Mouse (Mus musculus) liver, adult 2 months (tissue): ENCODE measurements around the gene Extl2. TPM values are rescaled to one million over a fixed set of nuclear protein-coding genes. Genes with fewer than 3 reads are reported as not detected.

Experiments used
- DNase-seq: peaks from one replicate; pipeline ENCODE4 v3.0.0-alpha.2; 2011; ENCODE audit warnings: low read depth, low spot score; ENCODE audit errors: extremely low read depth
- H3K27ac ChIP-seq: fragments of 200-500 bp; replicated peaks from 2 replicates; pipeline ENCODE4 v1.5.1; 2012; ENCODE audit warnings: low read depth, mild to moderate bottlenecking, control low read depth, inconsistent platforms, low read length; ENCODE audit not compliant: insufficient read depth
- H3K27me3 ChIP-seq: fragments of 200-500 bp; 2 replicates; pipeline ENCODE4 v1.6.1; 2012; ENCODE audit warnings: mild to moderate bottlenecking, moderate library complexity, low read length, inconsistent platforms; ENCODE audit not compliant: control insufficient read depth, insufficient read depth
- H3K36me3 ChIP-seq: fragments of 200-500 bp; 2 replicates; pipeline ENCODE4 v1.6.1; 2012; ENCODE audit warnings: low read length, inconsistent platforms; ENCODE audit not compliant: control insufficient read depth, insufficient read depth
- H3K4me1 ChIP-seq: fragments of 200-500 bp; 2 replicates; pipeline ENCODE4 v1.6.1; 2011; ENCODE audit warnings: low read length; ENCODE audit not compliant: control insufficient read depth, insufficient read depth
- H3K4me3 ChIP-seq: fragments of 200-500 bp; 2 replicates; pipeline ENCODE4 v1.5.1; 2011; ENCODE audit warnings: low read depth, mild to moderate bottlenecking, control low read depth, low read length, moderate library complexity; ENCODE audit not compliant: insufficient read depth
- H3K79me2 ChIP-seq: fragments of 200-500 bp; 2 replicates; pipeline ENCODE4 v1.6.1; 2012; ENCODE audit warnings: inconsistent platforms, mild to moderate bottlenecking, low read length, moderate library complexity; ENCODE audit not compliant: control insufficient read depth, insufficient read depth
- H3K9ac ChIP-seq: fragments of 200-500 bp; 2 replicates; pipeline ENCODE4 v1.6.1; 2012; ENCODE audit warnings: low read depth, mild to moderate bottlenecking, control low read depth, inconsistent platforms, low read length
- CTCF ChIP-seq: fragments of 200-500 bp; IDR thresholded peaks from 2 replicates; pipeline ENCODE4 v1.5.1; 2011; ENCODE audit warnings: low read depth, low read length, control low read depth
- POLR2A ChIP-seq: fragments of 200-500 bp; IDR thresholded peaks from 2 replicates; pipeline ENCODE4 v1.6.1; 2011; ENCODE audit warnings: low read length, control low read depth; ENCODE audit not compliant: insufficient read depth; ENCODE audit errors: extremely low read depth
- WGBS: fragments of 180-500 bp; shearing (Covaris S2); methylation state at CpG from one replicate; pipeline ENCODE4 v1.1.7; 2018; 5-methylcytosine and 5-hydroxymethylcytosine counted together
- polyA plus RNA-seq: library from polyadenylated mRNA; depleted of rRNA; stranded (reverse); fragments of >200 nt; gene quantifications from 2 replicates; pipeline ENCODE4 v1.2.3, GENCODE M21; 2012
- total RNA-seq: library from RNA; depleted of rRNA; stranded (reverse); fragments of >200 nt; gene quantifications from 2 replicates; pipeline ENCODE4 v1.2.3, GENCODE M21; 2014

Extl2 gene
- total and polyA plus RNA-seq, 2 experiments: 6.5 to 7.0 TPM

DNA sequence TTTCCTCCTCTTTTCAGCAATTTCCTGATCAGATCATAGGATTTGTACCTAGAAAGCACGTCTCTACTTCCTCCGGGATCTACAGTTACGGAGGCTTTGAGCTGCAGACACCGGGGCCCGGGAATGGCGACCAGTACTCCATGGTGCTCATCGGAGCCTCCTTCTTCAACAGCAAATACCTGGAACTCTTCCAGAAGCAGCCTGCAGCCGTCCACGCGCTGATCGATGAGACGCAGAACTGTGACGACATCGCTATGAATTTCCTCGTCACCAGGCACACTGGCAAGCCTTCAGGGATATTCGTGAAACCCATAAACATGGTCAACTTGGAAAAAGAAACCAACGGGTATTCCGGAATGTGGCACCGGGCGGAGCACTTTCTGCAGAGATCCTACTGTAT lies 19.7 kb downstream of the Extl2 start:
- no peak for TF ChIP-seq POLR2A
- DNase-seq: no peak
- Histone ChIP-seq H3K79me2 (no peaks in the 10 kb centered on the region), H3K4me1 (no peaks in the 10 kb centered on the region), H3K27ac (no peak overlapping the region), H3K27me3 (no peaks in the 10 kb centered on the region), H3K9ac (no peak overlapping the region), H3K36me3 (peaks cover 9% of the 10 kb centered on the region), H3K4me3 (no peak overlapping the region)
- WGBS: 94% methylated on average over 20 of the region's 20 CpGs

DNA sequence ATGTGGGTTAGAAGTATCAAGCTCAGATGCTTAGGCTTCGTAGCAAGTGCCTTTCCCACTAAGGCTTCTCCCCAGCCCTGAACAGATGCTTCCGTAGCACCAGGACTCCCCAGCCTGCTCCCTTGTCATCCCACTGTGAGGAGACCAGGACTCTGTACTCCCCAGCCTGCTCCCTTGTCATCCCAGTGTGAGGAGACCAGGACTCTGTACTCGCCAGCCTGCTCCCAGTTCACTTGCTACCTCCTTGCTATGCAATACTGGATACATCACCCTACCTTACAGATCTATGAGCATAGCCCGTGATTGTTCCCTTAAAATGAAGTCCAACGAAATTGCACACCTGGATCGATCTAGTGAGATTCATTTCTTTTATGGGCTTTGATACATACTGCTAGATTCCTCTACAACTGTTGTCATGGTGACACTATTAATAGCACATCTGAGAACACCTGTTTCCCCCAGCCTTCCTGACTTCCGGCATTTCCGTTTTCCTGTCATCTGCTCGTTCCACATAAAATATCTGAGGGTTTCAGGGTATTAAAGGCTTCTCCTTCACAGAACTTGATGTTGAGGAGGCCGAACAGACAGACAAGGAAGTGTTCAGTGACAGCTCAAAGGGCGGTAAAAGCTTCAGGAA lies 23.0 kb downstream of the Extl2 start:
- no peak for TF ChIP-seq CTCF
- no peak for TF ChIP-seq POLR2A
- WGBS: 79% methylated on average over 11 of the region's 11 CpGs
- H3K27me3 ChIP-seq: no peaks in the 10 kb centered on the region
- no peaks in the 10 kb centered on the region for H3K4me1 ChIP-seq
- H3K79me2 ChIP-seq: no peaks in the 10 kb centered on the region
- DNase-seq: no peak
- H3K36me3 ChIP-seq: peaks cover 9% of the 10 kb centered on the region
- no peak overlapping the region for H3K27ac ChIP-seq
- H3K4me3 ChIP-seq: no peak overlapping the region
- H3K9ac ChIP-seq: no peak overlapping the region

DNA sequence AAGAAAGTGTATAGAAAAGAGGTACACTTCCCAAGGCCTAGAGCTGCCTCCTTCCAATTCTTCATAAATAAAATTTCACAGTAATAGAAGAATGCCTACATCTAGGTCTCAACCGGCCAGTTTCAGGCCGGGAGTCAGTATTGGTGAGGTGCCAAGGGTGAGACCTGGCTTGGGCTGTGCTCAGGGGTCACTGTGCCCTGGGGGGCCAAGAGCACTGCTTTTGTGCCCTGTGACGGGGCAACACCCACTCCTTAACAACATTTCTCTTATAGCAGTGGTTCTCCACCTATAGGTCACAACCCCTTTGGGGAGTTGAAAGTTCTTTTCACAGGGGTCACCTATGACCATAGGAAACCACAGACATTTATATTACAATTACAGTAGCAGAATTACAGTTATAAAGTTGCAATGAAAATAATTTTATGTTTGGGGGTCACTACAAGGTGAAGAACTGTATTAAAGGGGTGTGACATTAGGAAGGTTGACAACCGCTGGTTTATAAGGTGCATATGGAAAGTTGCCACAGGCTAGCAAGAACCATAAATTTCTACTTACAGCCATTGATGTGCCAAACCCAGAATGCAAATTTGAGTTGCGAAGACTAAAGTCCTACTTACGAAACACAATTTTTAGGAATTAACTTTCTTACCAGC lies 26.1 kb downstream of the Extl2 start:
- Histone ChIP-seq H3K79me2 (no peaks in the 10 kb centered on the region), H3K9ac (no peak overlapping the region), H3K4me3 (no peak overlapping the region), H3K27ac (no peak overlapping the region), H3K27me3 (no peaks in the 10 kb centered on the region), H3K4me1 (no peaks in the 10 kb centered on the region), H3K36me3 (peaks cover 2% of the 10 kb centered on the region; the same call in 1 of the 2 replicates)
- TF ChIP-seq POLR2A (no peak), CTCF (no peak)
- WGBS: 57% methylated on average over 6 of the region's 6 CpGs
- peak; percentile 79 for DNase-seq

DNA sequence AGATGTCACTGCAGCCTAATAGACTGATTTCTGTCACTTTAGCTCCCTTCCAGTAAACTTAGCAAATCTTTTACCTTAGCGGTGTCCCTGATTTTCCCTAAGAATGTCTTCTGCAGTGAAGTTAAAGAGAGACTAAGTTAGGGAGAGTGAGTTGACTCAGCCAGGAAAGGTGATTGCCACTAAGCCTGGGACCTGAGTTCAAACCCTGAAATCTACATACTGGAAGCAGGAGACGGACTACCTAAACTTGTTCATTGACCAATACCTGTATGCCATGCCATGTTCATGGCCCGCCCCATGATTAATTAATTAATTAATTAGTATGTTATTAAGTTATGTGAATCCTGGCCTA lies 26.6 kb downstream of the Extl2 start:
- no peaks in the 10 kb centered on the region for H3K4me1 ChIP-seq
- H3K27ac ChIP-seq: no peak overlapping the region
- TF ChIP-seq POLR2A (no peak), CTCF (peak; percentile 34; the same call in 1 of the 2 replicates)
- DNase-seq: no peak
- no peaks in the 10 kb centered on the region for H3K27me3 ChIP-seq
- H3K4me3 ChIP-seq: no peak overlapping the region
- H3K9ac ChIP-seq: no peak overlapping the region
- 49% methylated on average over 3 of the region's 3 CpGs for WGBS
- no peaks in the 10 kb centered on the region; the same call in 1 of the 2 replicates for H3K36me3 ChIP-seq
- no peaks in the 10 kb centered on the region for H3K79me2 ChIP-seq

DNA sequence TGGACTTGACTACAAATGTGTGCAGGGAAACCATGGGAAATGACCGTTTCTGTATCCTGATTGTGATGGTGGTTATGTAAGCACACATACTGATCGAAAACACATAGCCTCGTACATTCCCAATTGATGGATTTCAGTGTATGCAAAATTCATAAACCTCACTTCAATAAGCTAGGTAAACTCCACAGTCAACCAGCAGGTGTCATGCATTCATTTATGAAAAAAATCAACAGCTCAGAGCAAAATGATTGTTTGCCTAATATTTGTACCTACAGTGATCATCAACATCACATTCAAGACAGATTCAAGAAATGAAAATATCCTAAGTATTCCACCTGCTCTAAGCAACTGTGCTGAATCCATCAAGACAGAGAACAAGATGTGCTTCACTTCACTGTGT lies 33.5 kb downstream of the Extl2 start:
- Histone ChIP-seq H3K27me3 (no peaks in the 10 kb centered on the region), H3K36me3 (no peaks in the 10 kb centered on the region), H3K4me1 (no peaks in the 10 kb centered on the region), H3K27ac (no peak overlapping the region), H3K79me2 (no peaks in the 10 kb centered on the region), H3K4me3 (no peak overlapping the region), H3K9ac (no peak overlapping the region)
- peak; percentile 51 for TF ChIP-seq CTCF
- TF ChIP-seq POLR2A: no peak
- 70% methylated on average over 3 of the region's 3 CpGs for WGBS
- DNase-seq: peak; percentile 29

DNA sequence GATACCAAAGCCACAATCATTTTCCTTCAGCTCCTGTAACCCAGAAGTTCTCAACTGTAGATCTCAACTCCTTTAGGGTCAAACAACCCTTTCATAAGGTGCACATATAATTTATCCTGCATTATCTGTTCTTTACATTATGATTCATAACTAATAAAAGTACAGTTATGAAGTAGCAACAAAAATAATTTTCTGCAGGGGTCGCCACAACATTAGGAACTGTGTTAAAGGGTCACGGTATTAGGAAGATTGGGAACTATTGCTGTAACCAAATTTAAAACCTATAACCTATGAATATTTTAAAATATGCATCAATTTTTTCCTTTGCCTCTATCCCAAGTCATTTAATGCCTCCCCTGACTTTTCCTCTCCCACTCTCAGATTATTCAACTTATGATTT lies 38.7 kb downstream of the Extl2 start:
- no peak for DNase-seq
- 76% methylated on average over 2 of the region's 2 CpGs for WGBS
- TF ChIP-seq CTCF (no peak), POLR2A (no peak)

More for the DNA sequence above, 38.7 kb downstream of the Extl2 start:
- H3K27ac ChIP-seq: no peak overlapping the region
- no peaks in the 10 kb centered on the region for H3K79me2 ChIP-seq
- no peaks in the 10 kb centered on the region for H3K36me3 ChIP-seq
- H3K9ac ChIP-seq: no peak overlapping the region
- no peaks in the 10 kb centered on the region for H3K27me3 ChIP-seq
- no peaks in the 10 kb centered on the region for H3K4me1 ChIP-seq
- H3K4me3 ChIP-seq: no peak overlapping the region
